Mouse (Mus musculus): Measurements from ENCODE around the gene Fam168a.

DNA sequence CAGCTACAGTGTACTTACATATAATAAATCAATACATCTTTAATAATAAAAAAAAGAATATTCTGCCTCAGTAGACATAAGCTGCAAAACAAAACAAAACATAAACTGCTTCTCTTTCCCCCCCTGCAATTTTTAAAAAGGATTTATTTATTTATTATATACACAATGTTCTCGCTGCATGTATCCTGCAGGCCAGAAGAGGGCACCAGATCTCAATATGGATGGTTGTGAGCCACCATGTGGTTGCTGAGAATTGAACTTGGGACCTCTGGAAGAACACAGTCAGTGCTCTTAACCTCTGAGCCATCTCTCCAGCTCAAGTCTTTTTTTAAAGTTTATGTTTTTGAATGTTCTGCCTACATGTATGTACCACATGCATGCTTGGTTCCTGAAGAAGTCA, 67.8 kb downstream of the Fam168a start:
- TF ChIP-seq CTCF (IDR thresholded peaks at IDR 0.05; ENCODE audit: control insufficient read depth, insufficient read depth, insufficient replicate concordance, low read depth, low read length) (no peak), POLR2A (IDR thresholded peaks at IDR 0.05; ENCODE audit: control insufficient read depth, low read depth, low read length) (no peak)

Data from testis, adult 2 months (tissue).